Mouse (Mus musculus) regulatory T cell (primary cell): Measurements from ENCODE around the gene Cdkal1.

ENCODE experiments used
- in situ Hi-C: fragments of 300-600 bp; cut with MboI, MseI; formaldehyde crosslinking; loops from one replicate; pipeline ENCODE4 v1.15.1; 2025; ENCODE audit warnings: high pct_unique_total_duplicates

Gene Cdkal1

GRCm38 (mm10) chr13:29357483-29357882, 498.0 kb downstream of the Cdkal1 start:
- in situ Hi-C loops = no loop called here

- in situ Hi-C loops = no loop called here
These were observed 499.4 kb downstream of the Cdkal1 start for GRCm38 (mm10) chr13:29356158-29356485.

GRCm38 (mm10) chr13:29355484-29356157, 499.9 kb downstream of the Cdkal1 start:
- in situ Hi-C loops = no loop called here

GRCm38 (mm10) chr13:29354943-29355342, 500.5 kb downstream of the Cdkal1 start:
- in situ Hi-C loops = no loop called here

- in situ Hi-C loops = no loop called here
These were observed 501.5 kb downstream of the Cdkal1 start for GRCm38 (mm10) chr13:29353888-29354415.

DNA sequence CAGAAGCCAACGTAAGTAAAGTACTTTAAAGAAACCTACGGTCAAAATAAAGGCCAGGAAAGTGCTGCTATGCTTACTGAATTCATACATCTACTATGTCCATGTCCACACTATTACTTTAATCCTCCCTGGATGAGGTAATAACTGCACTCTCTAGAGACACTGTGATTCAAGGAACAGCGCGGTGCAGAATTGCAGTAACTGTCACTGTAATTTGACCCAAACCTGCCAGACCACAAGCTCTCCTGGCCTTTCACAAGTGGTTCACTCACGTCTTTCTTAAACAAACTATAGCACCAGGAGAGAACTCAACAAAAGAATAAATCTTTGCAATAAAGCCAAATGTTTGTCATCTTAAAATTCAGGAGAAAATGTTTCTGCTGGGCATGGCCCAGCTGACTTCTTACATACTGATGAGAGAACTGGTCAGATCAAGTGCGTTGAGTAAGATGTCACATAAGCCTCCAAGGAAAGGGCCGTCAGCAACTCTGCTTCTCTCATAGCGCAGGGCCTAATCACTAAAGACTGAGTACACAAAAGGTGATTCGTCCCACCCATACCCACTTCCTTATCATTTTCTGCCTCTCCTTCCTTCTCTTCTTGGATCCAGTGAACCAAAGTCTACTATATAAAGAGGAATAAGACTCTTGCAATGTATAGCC, 504.3 kb downstream of the Cdkal1 start:
- in situ Hi-C loops = no loop called here

GRCm38 (mm10) chr13:29350004-29350403, 505.5 kb downstream of the Cdkal1 start:
- in situ Hi-C loops = no loop called here

- in situ Hi-C loops = no loop called here
These were observed 506.0 kb downstream of the Cdkal1 start for GRCm38 (mm10) chr13:29349386-29349961.

- in situ Hi-C loops = no loop called here
These were observed 507.1 kb downstream of the Cdkal1 start for GRCm38 (mm10) chr13:29348331-29348730.

GRCm38 (mm10) chr13:29332640-29333412, 522.6 kb downstream of the Cdkal1 start:
- in situ Hi-C loops = no loop called here

DNA sequence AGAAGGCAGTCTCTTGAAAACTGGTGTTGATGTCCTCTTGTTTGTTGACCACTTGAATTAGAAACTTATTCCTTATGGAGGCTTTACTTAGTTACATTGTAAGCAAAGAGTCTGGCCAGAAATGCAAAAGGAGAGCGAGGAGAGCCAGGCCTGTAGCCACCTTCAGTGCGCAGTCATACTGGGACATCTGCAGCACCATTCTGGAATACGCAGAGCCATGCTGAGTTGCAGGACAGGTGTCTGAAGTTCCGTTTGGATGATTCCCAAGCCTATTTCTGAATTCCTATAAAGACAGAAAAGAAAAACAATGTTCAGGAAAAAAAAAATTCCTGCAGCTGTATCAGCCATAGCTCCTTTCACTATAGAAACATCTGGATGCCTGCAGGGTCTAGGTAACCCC, 529.5 kb downstream of the Cdkal1 start:
- in situ Hi-C loops = no loop called here

DNA sequence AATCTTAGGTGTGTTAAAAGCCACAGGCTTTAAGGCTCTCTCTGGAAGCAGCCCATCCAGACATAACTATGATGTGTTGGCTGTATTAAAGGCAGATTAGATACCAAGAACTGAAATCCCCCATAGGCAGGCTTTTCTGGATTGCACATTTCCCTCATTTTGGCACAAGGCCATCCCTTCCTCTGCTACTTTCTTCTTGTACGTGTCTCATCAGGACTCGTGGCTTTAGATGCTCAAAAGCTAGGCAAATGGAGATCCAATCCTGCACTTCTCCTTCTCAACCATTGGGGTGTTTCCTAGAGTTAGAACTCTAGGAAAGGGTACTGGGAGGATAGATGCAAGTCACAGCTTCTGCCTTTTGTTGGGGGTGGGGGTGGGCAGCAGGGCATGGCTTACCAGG, 535.1 kb downstream of the Cdkal1 start:
- in situ Hi-C loops = no loop called here

- in situ Hi-C loops = no loop called here
These were observed 537.8 kb downstream of the Cdkal1 start for GRCm38 (mm10) chr13:29317703-29318102.

GRCm38 (mm10) chr13:29316271-29316670, 539.2 kb downstream of the Cdkal1 start:
- in situ Hi-C loops = no loop called here

- in situ Hi-C loops = no loop called here
These were observed 543.4 kb downstream of the Cdkal1 start for GRCm38 (mm10) chr13:29312026-29312425.

GRCm38 (mm10) chr13:29307420-29307819, 548.1 kb downstream of the Cdkal1 start:
- in situ Hi-C loops = no loop called here

GRCm38 (mm10) chr13:29292608-29293240, 562.8 kb downstream of the Cdkal1 start:
- in situ Hi-C loops = no loop called here

- in situ Hi-C loops = no loop called here
These were observed 564.9 kb downstream of the Cdkal1 start for GRCm38 (mm10) chr13:29290569-29290968.

DNA sequence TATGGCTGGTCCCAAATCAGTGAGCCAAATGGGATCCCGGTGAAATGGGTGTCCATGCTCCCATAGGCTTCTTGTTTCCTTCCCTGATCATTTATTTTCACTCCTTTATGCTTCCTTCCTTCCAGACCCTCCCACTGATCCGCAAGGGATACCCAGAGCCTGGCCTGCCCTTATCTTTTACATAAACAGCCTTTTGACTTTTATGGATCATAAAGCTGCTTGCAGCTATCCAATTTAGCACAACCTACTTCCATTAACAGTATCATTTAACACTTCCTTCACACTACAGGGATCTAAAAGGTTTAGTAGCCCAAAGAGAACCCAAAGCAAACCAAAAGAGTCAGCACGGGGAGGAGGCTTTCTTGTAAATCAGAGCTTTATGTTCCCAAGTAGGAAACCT, 570.4 kb downstream of the Cdkal1 start:
- in situ Hi-C loops = no loop called here

DNA sequence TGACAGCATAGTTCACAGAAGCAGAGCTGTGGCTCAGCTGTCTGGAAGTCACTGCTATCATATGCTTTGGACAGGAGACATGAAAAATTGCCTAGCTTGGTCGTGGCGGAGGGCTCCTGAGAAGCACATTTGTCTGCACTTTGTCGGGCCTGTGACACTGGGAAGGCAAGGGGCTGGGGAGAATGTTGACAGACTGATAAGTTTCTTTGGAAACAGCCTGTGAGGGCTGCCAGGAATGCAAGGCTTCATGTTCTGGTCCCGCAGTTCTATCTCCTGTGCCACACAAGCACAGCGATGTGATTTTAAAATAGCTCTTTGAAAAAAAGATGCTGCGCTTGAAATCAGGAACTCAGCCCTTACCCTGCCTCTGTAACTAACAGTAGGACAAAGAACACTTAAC, 573.9 kb downstream of the Cdkal1 start:
- in situ Hi-C loops = no loop called here

GRCm38 (mm10) chr13:29278156-29278555, 577.3 kb downstream of the Cdkal1 start:
- in situ Hi-C loops = no loop called here

DNA sequence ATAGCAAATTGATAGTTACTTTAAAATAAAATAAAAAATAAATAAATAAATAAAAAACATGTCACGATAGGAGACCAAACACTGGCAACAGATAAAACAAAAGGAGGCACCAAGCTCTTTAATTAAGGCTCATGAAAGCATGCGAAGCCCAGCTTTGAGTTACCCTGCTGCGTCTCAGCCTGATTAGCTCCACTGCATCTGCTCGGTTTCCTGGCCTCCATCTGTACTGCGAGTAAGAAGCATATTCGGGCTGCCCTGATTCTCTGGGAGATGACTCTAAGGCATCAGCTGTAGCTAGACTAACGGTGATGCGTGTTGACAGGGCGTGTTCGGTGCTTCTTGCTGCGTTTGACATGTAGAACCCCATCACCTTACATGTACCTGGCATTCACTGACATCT, 581.2 kb downstream of the Cdkal1 start:
- in situ Hi-C loops = no loop called here
